Mouse (Mus musculus): Measurements from ENCODE around the gene Slc36a1.

The Slc36a1 gene

GRCm38 (mm10) chr11:55204159-55204596, at the start of gene Slc36a1:
TSS of gene Slc36a1 (plus strand) at chr11:55204350.
- peak; percentile 97 for DNase-seq (ENCODE audit: low read depth, low spot score)

- DNase-seq (ENCODE audit: low read depth, low spot score) = no peak
These were observed 49.6 kb upstream of the Slc36a1 start for GRCm38 (mm10) chr11:55154398-55155069.

- DNase-seq (ENCODE audit: low read depth, low spot score) = peak; percentile 37
These were observed 49.1 kb upstream of the Slc36a1 start for GRCm38 (mm10) chr11:55155070-55155421.

GRCm38 (mm10) chr11:55158785-55159359, 45.3 kb upstream of the Slc36a1 start:
- peak; percentile 94 for DNase-seq (ENCODE audit: low read depth, low spot score)

GRCm38 (mm10) chr11:55162670-55163069, 41.5 kb upstream of the Slc36a1 start:
- DNase-seq (ENCODE audit: low read depth, low spot score) = peak; percentile 77

GRCm38 (mm10) chr11:55164723-55165122, 39.4 kb upstream of the Slc36a1 start:
- peak; percentile 79 for DNase-seq (ENCODE audit: low read depth, low spot score)

- DNase-seq (ENCODE audit: low read depth, low spot score) = no peak
These were observed 38.4 kb upstream of the Slc36a1 start for GRCm38 (mm10) chr11:55165748-55166147.

- no peak for DNase-seq (ENCODE audit: low read depth, low spot score)
These were observed 35.6 kb upstream of the Slc36a1 start for GRCm38 (mm10) chr11:55168504-55168903.

- no peak for DNase-seq (ENCODE audit: low read depth, low spot score)
These were observed 35.2 kb upstream of the Slc36a1 start for GRCm38 (mm10) chr11:55168914-55169313.

GRCm38 (mm10) chr11:55170501-55170900, 33.6 kb upstream of the Slc36a1 start:
- DNase-seq (ENCODE audit: low read depth, low spot score) = no peak

- DNase-seq (ENCODE audit: low read depth, low spot score) = no peak
These were observed 25.3 kb upstream of the Slc36a1 start for GRCm38 (mm10) chr11:55178830-55179229.

- DNase-seq (ENCODE audit: low read depth, low spot score) = no peak
These were observed 24.3 kb upstream of the Slc36a1 start for GRCm38 (mm10) chr11:55179856-55180255.

- no peak for DNase-seq (ENCODE audit: low read depth, low spot score)
These were observed 21.0 kb upstream of the Slc36a1 start for GRCm38 (mm10) chr11:55183124-55183523.

GRCm38 (mm10) chr11:55184246-55184645, 19.9 kb upstream of the Slc36a1 start:
- no peak for DNase-seq (ENCODE audit: low read depth, low spot score)

GRCm38 (mm10) chr11:55184733-55185291, 19.3 kb upstream of the Slc36a1 start, which contains the start of gene Slc36a2:
TSS of gene Slc36a2 (minus strand) at chr11:55185077.
- DNase-seq (ENCODE audit: low read depth, low spot score) = no peak

GRCm38 (mm10) chr11:55187292-55187691, 16.9 kb upstream of the Slc36a1 start:
- DNase-seq (ENCODE audit: low read depth, low spot score) = no peak

- no peak for DNase-seq (ENCODE audit: low read depth, low spot score)
These were observed 16.4 kb upstream of the Slc36a1 start for GRCm38 (mm10) chr11:55187777-55188176.

- no peak for DNase-seq (ENCODE audit: low read depth, low spot score)
These were observed 13.9 kb upstream of the Slc36a1 start for GRCm38 (mm10) chr11:55190216-55190615.

- no peak for DNase-seq (ENCODE audit: low read depth, low spot score)
These were observed 7.1 kb upstream of the Slc36a1 start for GRCm38 (mm10) chr11:55197086-55197485.

- peak; percentile 19 for DNase-seq (ENCODE audit: low read depth, low spot score)
These were observed 6.2 kb upstream of the Slc36a1 start for GRCm38 (mm10) chr11:55197740-55198510.

- DNase-seq (ENCODE audit: low read depth, low spot score) = peak; percentile 53
These were observed 452 bp downstream of the Slc36a1 start for GRCm38 (mm10) chr11:55204602-55205001.

GRCm38 (mm10) chr11:55208001-55208690, 4.0 kb downstream of the Slc36a1 start:
- no peak for DNase-seq (ENCODE audit: low read depth, low spot score)

Data from CD4-positive, CD25-positive, alpha-beta regulatory T cell, adult 2 months (primary cell).